8 mouse cellular contexts compared by ENCODE assay signal in genomic region chr14:32201354-32201753, GRCm38 (mm10). TPM values are rescaled to one million over a fixed set of nuclear protein-coding genes. Genes with fewer than 3 reads are reported as not detected.
DNase-seq lines count a peak whose midpoint lies in the region; ATAC-seq and TF ChIP-seq lines count a peak whose summit lies in the region.

No protein-coding gene starts in this region.

- peak; percentile 22; the same call in 1 of the 2 replicates for ATAC-seq in kidney, embryonic 14.5 days (ENCODE audit: low FRiP score, low TSS enrichment)
- no peak for ATAC-seq in embryonic facial prominence, embryonic 13.5 days (ENCODE audit: insufficient number of reproducible peaks, insufficient read depth, low FRiP score, low TSS enrichment, low read depth)
- 0 out of 2 replicates have a peak, but pooled peaks have one; percentile 9 for ATAC-seq in limb, embryonic 11.5 days (ENCODE audit: insufficient number of reproducible peaks, low FRiP score, low TSS enrichment, low read depth)
- ATAC-seq in neural tube, embryonic 11.5 days (ENCODE audit: insufficient read depth, low FRiP score, low TSS enrichment): no peak; the same call in 1 of the 2 replicates

- peak overlapping the region; percentile 88 for H3K4me3 ChIP-seq in kidney, embryonic 14.5 days (ENCODE audit: low read length)
- H3K4me3 ChIP-seq in ES-E14 (ENCODE audit: insufficient read depth in 1 of 2, low read depth in 1 of 2, low read length in 2 of 2, poor library complexity in 1 of 2, severe bottlenecking in 1 of 2): peak overlapping the region; percentile 91 to 93
- H3K4me3 ChIP-seq in embryonic facial prominence, embryonic 13.5 days: peak overlapping the region; percentile 100
- H3K4me3 ChIP-seq in limb, embryonic 11.5 days (ENCODE audit: low read depth, low read length): peak overlapping the region; percentile 100
- H3K4me3 ChIP-seq in neural tube, embryonic 11.5 days (ENCODE audit: low read depth, low read length): peak overlapping the region; percentile 99

- in situ Hi-C loops in ES-E14 (cut with MboI; ENCODE audit: low sequenced_read_pairs in 2 of 2, unreplicated experiment in 2 of 2): no loop called here

- H3K27ac ChIP-seq in kidney, embryonic 14.5 days (ENCODE audit: low read depth, low read length): peak overlapping the region; percentile 62; the same call in 1 of the 2 replicates
- peak overlapping the region; percentile 68; the same call in 1 of the 2 replicates for H3K27ac ChIP-seq in ES-E14 (ENCODE audit: insufficient read depth, low read depth, low read length, poor library complexity, severe bottlenecking)
- H3K27ac ChIP-seq in embryonic facial prominence, embryonic 13.5 days: peak overlapping the region; percentile 76; the same call in 1 of the 2 replicates
- no peak overlapping the region for H3K27ac ChIP-seq in limb, embryonic 11.5 days (replicated peaks; ENCODE audit: low read depth, low read length)
- H3K27ac ChIP-seq in neural tube, embryonic 11.5 days (ENCODE audit: low read depth, low read length): no peak overlapping the region

- H3K36me3 ChIP-seq in kidney, embryonic 14.5 days (ENCODE audit: control insufficient read depth, insufficient read depth, low read length): peaks cover 26% of the 10 kb centered on the region
- peaks cover 15% of the 10 kb centered on the region for H3K36me3 ChIP-seq in ES-E14 (ENCODE audit: control insufficient read depth, insufficient read depth, low read length, poor library complexity, severe bottlenecking)
- H3K36me3 ChIP-seq in embryonic facial prominence, embryonic 13.5 days: peaks cover 30% of the 10 kb centered on the region
- peaks cover 11% of the 10 kb centered on the region; the same call in 1 of the 2 replicates for H3K36me3 ChIP-seq in limb, embryonic 11.5 days (ENCODE audit: control insufficient read depth, insufficient read depth, low read length)
- peaks cover 8% of the 10 kb centered on the region; the same call in 1 of the 2 replicates for H3K36me3 ChIP-seq in neural tube, embryonic 11.5 days (ENCODE audit: control insufficient read depth, insufficient read depth, low read length)

- no peaks in the 10 kb centered on the region for H3K9me3 ChIP-seq in kidney, embryonic 14.5 days (ENCODE audit: control insufficient read depth, low read length)
- H3K9me3 ChIP-seq in ES-E14 (ENCODE audit: control insufficient read depth, insufficient read depth, low read depth, low read length): no peaks in the 10 kb centered on the region
- no peaks in the 10 kb centered on the region for H3K9me3 ChIP-seq in embryonic facial prominence, embryonic 13.5 days
- no peaks in the 10 kb centered on the region for H3K9me3 ChIP-seq in limb, embryonic 11.5 days (ENCODE audit: control insufficient read depth, low read length)
- H3K9me3 ChIP-seq in neural tube, embryonic 11.5 days (ENCODE audit: control insufficient read depth, low read length): no peaks in the 10 kb centered on the region

- peaks cover 15% of the 10 kb centered on the region; the same call in 1 of the 2 replicates for H3K4me1 ChIP-seq in kidney, embryonic 14.5 days (ENCODE audit: control insufficient read depth, insufficient read depth, low read length)
- peaks cover 7% of the 10 kb centered on the region in 2 experiments; a peak in 2 of 4 replicates for H3K4me1 ChIP-seq in ES-E14 (ENCODE audit: control insufficient read depth in 2 of 2, insufficient read depth in 2 of 2, low read length in 2 of 2, poor library complexity in 1 of 2)
- peaks cover 20% of the 10 kb centered on the region for H3K4me1 ChIP-seq in embryonic facial prominence, embryonic 13.5 days
- peaks cover 11% of the 10 kb centered on the region; the same call in 1 of the 2 replicates for H3K4me1 ChIP-seq in limb, embryonic 11.5 days (ENCODE audit: control insufficient read depth, insufficient read depth, low read length)
- H3K4me1 ChIP-seq in neural tube, embryonic 11.5 days (ENCODE audit: control insufficient read depth, insufficient read depth, low read length): peaks cover 17% of the 10 kb centered on the region

- no peaks in the 10 kb centered on the region for H3K27me3 ChIP-seq in kidney, embryonic 14.5 days (ENCODE audit: control insufficient read depth, insufficient read depth, low read length)
- H3K27me3 ChIP-seq in embryonic facial prominence, embryonic 13.5 days: no peaks in the 10 kb centered on the region
- no peaks in the 10 kb centered on the region for H3K27me3 ChIP-seq in limb, embryonic 11.5 days (ENCODE audit: control insufficient read depth, insufficient read depth, low read length)
- H3K27me3 ChIP-seq in neural tube, embryonic 11.5 days (ENCODE audit: control insufficient read depth, insufficient read depth, low read length): no peaks in the 10 kb centered on the region

- peak overlapping the region; percentile 69 for H3K4me2 ChIP-seq in kidney, embryonic 14.5 days (replicated peaks; ENCODE audit: low read depth, low read length)
- peak overlapping the region; percentile 91 for H3K4me2 ChIP-seq in embryonic facial prominence, embryonic 13.5 days
- peak overlapping the region; percentile 57 for H3K4me2 ChIP-seq in limb, embryonic 11.5 days (ENCODE audit: low read depth, severe bottlenecking)
- H3K4me2 ChIP-seq in neural tube, embryonic 11.5 days (ENCODE audit: low read depth): peak overlapping the region; percentile 64

- no peak for DNase-seq in kidney, postnatal 25 days
- no peak for DNase-seq in ES-E14 (ENCODE audit: low read depth, low spot score)
- DNase-seq in limb, embryonic 11.5 days (ENCODE audit: low spot score): peak; percentile 46
- peak; percentile 50 for DNase-seq in neural tube, embryonic 11.5 days (ENCODE audit: low spot score)
- DNase-seq in frontal cortex, postnatal 14 days (ENCODE audit: low spot score in 2 of 2): no peak
- DNase-seq in layer of hippocampus, postnatal 10 days (ENCODE audit: low spot score in 2 of 2): no peak

- peak overlapping the region; percentile 91 for H3K9ac ChIP-seq in kidney, embryonic 14.5 days (ENCODE audit: low read depth, low read length)
- peak overlapping the region; percentile 96 for H3K9ac ChIP-seq in ES-E14 (ENCODE audit: insufficient read depth, low read depth, low read length, poor library complexity, severe bottlenecking)
- H3K9ac ChIP-seq in embryonic facial prominence, embryonic 13.5 days: peak overlapping the region; percentile 97
- peak overlapping the region; percentile 91 for H3K9ac ChIP-seq in limb, embryonic 11.5 days (ENCODE audit: low read length)
- H3K9ac ChIP-seq in neural tube, embryonic 11.5 days (ENCODE audit: low read length): peak overlapping the region; percentile 82

- WGBS in kidney, embryonic 14.5 days: 1% methylated on average over 26 of the region's 26 CpGs
- under 1% methylated on average over 26 of the region's 26 CpGs for WGBS in embryonic facial prominence, embryonic 13.5 days
- WGBS in limb, embryonic 11.5 days: under 1% methylated on average over 24 of the region's 26 CpGs
- WGBS in neural tube, embryonic 11.5 days: 0% methylated on average over 24 of the region's 26 CpGs

TF ChIP-seq in ES-E14, 5 proteins besides CTCF, POLR2A, EP300 and RAD21:
- TF ChIP-seq ZNF384 (IDR thresholded peaks at IDR 0.05; ENCODE audit: low read depth, low read length) (no peak), HCFC1 (IDR thresholded peaks at IDR 0.05; ENCODE audit: borderline replicate concordance, insufficient read depth, low read length) (peak; percentile 43; the same call in 1 of the 2 replicates), ZC3H11A (IDR thresholded peaks at IDR 0.05; ENCODE audit: borderline replicate concordance, low read depth, low read length) (no peak), MAFK (IDR thresholded peaks at IDR 0.05; ENCODE audit: insufficient read depth, low read depth, low read length) (no peak), CHD2 (IDR thresholded peaks at IDR 0.05; ENCODE audit: low read depth, low read length) (no peak)

RNA-seq across cellular contexts. Expression of gene Timm23, which starts 0.3 kb away (rescaled TPM):
- 324 and 335 TPM in 2 replicates for polyA plus RNA-seq in kidney, embryonic 14.5 days (2014; fragmentation: Nextera tagmentation; extraction: Ambion mirVana)
- total RNA-seq in ES-E14 (2012; rRNA removed): 400 and 428 TPM in 2 replicates
- 226 and 279 TPM in 2 replicates for polyA plus RNA-seq in embryonic facial prominence, embryonic 13.5 days (2015; fragmentation: Nextera tagmentation; extraction: Ambion mirVana)
- 310 and 333 TPM in 2 replicates for polyA plus RNA-seq in limb, embryonic 11.5 days (2014; fragmentation: Nextera tagmentation; extraction: Ambion mirVana)
- polyA plus RNA-seq in neural tube, embryonic 11.5 days (2014; fragmentation: Nextera tagmentation; extraction: Ambion mirVana): 303 and 304 TPM in 2 replicates
- total RNA-seq in layer of hippocampus, postnatal 10 days (2021): 100 to 1,000 TPM in 1 of 2 experiments, 10 to 100 TPM in 1; 90.9 to 109 TPM

RNA-seq across cellular contexts. Expression of gene Parg, which starts 0.4 kb away (rescaled TPM):
- 30.6 and 57.5 TPM in 2 replicates for polyA plus RNA-seq in kidney, embryonic 14.5 days (2014; fragmentation: Nextera tagmentation; extraction: Ambion mirVana)
- total RNA-seq in ES-E14 (2012; rRNA removed): 54.2 and 56.9 TPM in 2 replicates
- 46.4 and 48.3 TPM in 2 replicates for polyA plus RNA-seq in embryonic facial prominence, embryonic 13.5 days (2015; fragmentation: Nextera tagmentation; extraction: Ambion mirVana)
- polyA plus RNA-seq in limb, embryonic 11.5 days (2014; fragmentation: Nextera tagmentation; extraction: Ambion mirVana): 62.4 and 76.0 TPM in 2 replicates
- polyA plus RNA-seq in neural tube, embryonic 11.5 days (2014; fragmentation: Nextera tagmentation; extraction: Ambion mirVana): 65.4 and 69.5 TPM in 2 replicates
- 10 to 100 TPM; 50.6 to 55.7 TPM for total RNA-seq in layer of hippocampus, postnatal 10 days (2021)

RNA-seq across cellular contexts. Expression of gene Ncoa4, which starts 41.7 kb away (rescaled TPM):
- polyA plus RNA-seq in kidney, embryonic 14.5 days (2014; fragmentation: Nextera tagmentation; extraction: Ambion mirVana): 74.8 and 106 TPM in 2 replicates
- 53.7 and 89.6 TPM in 2 replicates for total RNA-seq in ES-E14 (2012; rRNA removed)
- 74.3 and 75.9 TPM in 2 replicates for polyA plus RNA-seq in embryonic facial prominence, embryonic 13.5 days (2015; fragmentation: Nextera tagmentation; extraction: Ambion mirVana)
- 82.5 and 83.2 TPM in 2 replicates for polyA plus RNA-seq in limb, embryonic 11.5 days (2014; fragmentation: Nextera tagmentation; extraction: Ambion mirVana)
- polyA plus RNA-seq in neural tube, embryonic 11.5 days (2014; fragmentation: Nextera tagmentation; extraction: Ambion mirVana): 97.2 and 106 TPM in 2 replicates
- total RNA-seq in layer of hippocampus, postnatal 10 days (2021): 100 to 1,000 TPM; 129 to 134 TPM

RNA-seq across cellular contexts. Expression of gene Msmb, which starts 59.5 kb away (rescaled TPM):
- polyA plus RNA-seq in kidney, embryonic 14.5 days (2014; fragmentation: Nextera tagmentation; extraction: Ambion mirVana): not detected in 2 replicates
- total RNA-seq in ES-E14 (2012; rRNA removed): not detected in 2 replicates
- polyA plus RNA-seq in embryonic facial prominence, embryonic 13.5 days (2015; fragmentation: Nextera tagmentation; extraction: Ambion mirVana): not detected in 2 replicates
- not detected in 2 replicates for polyA plus RNA-seq in limb, embryonic 11.5 days (2014; fragmentation: Nextera tagmentation; extraction: Ambion mirVana)
- not detected in 2 replicates for polyA plus RNA-seq in neural tube, embryonic 11.5 days (2014; fragmentation: Nextera tagmentation; extraction: Ambion mirVana)
- not detected for total RNA-seq in layer of hippocampus, postnatal 10 days (2021)

Comparison
In these comparisons a context has a peak if more than half of its experiments do, and no peak if none do; other contexts are left out.
1. ATAC-seq: peak in kidney, embryonic 14.5 days (single experiment) and limb, embryonic 11.5 days (single experiment); none in embryonic facial prominence, embryonic 13.5 days (single experiment) and neural tube, embryonic 11.5 days (single experiment).
2. H3K27ac ChIP-seq: peak in kidney, embryonic 14.5 days (single experiment), ES-E14 (single experiment) and embryonic facial prominence, embryonic 13.5 days (single experiment); none in limb, embryonic 11.5 days (single experiment) and neural tube, embryonic 11.5 days (single experiment).
3. DNase-seq: peak in limb, embryonic 11.5 days (single experiment) and neural tube, embryonic 11.5 days (single experiment); none in kidney, postnatal 25 days (0 of 2), ES-E14 (single experiment), frontal cortex, postnatal 14 days (0 of 2) and layer of hippocampus, postnatal 10 days (0 of 2).
4. Peak in every context shown above with its lines, with median percentiles within 50 percentile points of each other: H3K4me2 ChIP-seq, H3K4me3 ChIP-seq and H3K9ac ChIP-seq.